Mouse (Mus musculus): ENCODE measurements around the gene Mbl1. TPM values are rescaled to one million over a fixed set of nuclear protein-coding genes. Genes with fewer than 3 reads are reported as not detected.

Gene Mbl1
- polyA plus RNA-seq, 1 experiment from 2014 or later = not detected

Other genes starting within 250 kb of the Mbl1 start
- 87.6 and 91.1 TPM in 2 replicates for gene Tspan14, start 184.7 kb upstream of the Mbl1 start, polyA plus RNA-seq (2015; fragmentation: Nextera tagmentation; extraction: Ambion mirVana)
- gene Fam213a, start 137.7 kb upstream of the Mbl1 start, polyA plus RNA-seq (2015; fragmentation: Nextera tagmentation; extraction: Ambion mirVana) = 99.4 and 119 TPM in 2 replicates
- gene Dydc2, start 82.2 kb upstream of the Mbl1 start, polyA plus RNA-seq (2015; fragmentation: Nextera tagmentation; extraction: Ambion mirVana) = not detected in 2 replicates
- gene Dydc1, start 78.5 kb upstream of the Mbl1 start, polyA plus RNA-seq (2015; fragmentation: Nextera tagmentation; extraction: Ambion mirVana) = not detected in 2 replicates
- gene Mat1a, start 46.4 kb upstream of the Mbl1 start, polyA plus RNA-seq (2015; fragmentation: Nextera tagmentation; extraction: Ambion mirVana) = 0.83 TPM in 1 of 2 replicates, not detected in the other
- not detected in 2 replicates for gene Sftpa1, start 19.7 kb upstream of the Mbl1 start, polyA plus RNA-seq (2015; fragmentation: Nextera tagmentation; extraction: Ambion mirVana)
- not detected in 2 replicates for gene Sftpd, start 33.7 kb downstream of the Mbl1 start, polyA plus RNA-seq (2015; fragmentation: Nextera tagmentation; extraction: Ambion mirVana)
- gene Gm2832, start 127.3 kb downstream of the Mbl1 start, polyA plus RNA-seq (2015; fragmentation: Nextera tagmentation; extraction: Ambion mirVana) = 0.30 and 0.58 TPM in 2 replicates
- gene Gm5798, start 197.2 kb downstream of the Mbl1 start, polyA plus RNA-seq (2015; fragmentation: Nextera tagmentation; extraction: Ambion mirVana) = not detected in 2 replicates
- not detected in 2 replicates for gene Gm7945, start 234.9 kb downstream of the Mbl1 start, polyA plus RNA-seq (2015; fragmentation: Nextera tagmentation; extraction: Ambion mirVana)